Mouse (Mus musculus) forebrain, embryonic 11.5 days (tissue): ENCODE results near the gene Gabrr3. TPM values are rescaled to one million over a fixed set of nuclear protein-coding genes. Genes with fewer than 3 reads are reported as not detected.

Experiments
- ATAC-seq: fragments of 200-750 bp; cut with Nextera tagmentation; replicated peaks from 2 replicates; pipeline ENCODE4 v1.8.0; 2017; ENCODE audit warnings: moderate TSS enrichment; ENCODE audit not compliant: low FRiP score
- DNase-seq: peaks from one replicate; pipeline ENCODE4 v3.0.0-alpha.2; 2017; ENCODE audit warnings: low spot score
- H3K27ac ChIP-seq: fragments of 300-500 bp; sonication (generic); 2 replicates; pipeline ENCODE4 v1.5.1; 2014; ENCODE audit warnings: low read depth, low read length
- H3K27me3 ChIP-seq: fragments of 300-500 bp; sonication (generic); 2 replicates; pipeline ENCODE4 v1.6.1; 2014; ENCODE audit warnings: mild to moderate bottlenecking, low read length, mixed read lengths; ENCODE audit not compliant: control insufficient read depth, insufficient read depth
- H3K36me3 ChIP-seq: fragments of 300-500 bp; sonication (generic); 2 replicates; pipeline ENCODE4 v1.6.1; 2014; ENCODE audit warnings: mild to moderate bottlenecking, low read length, moderate library complexity, mixed read lengths; ENCODE audit not compliant: control insufficient read depth, insufficient read depth
- H3K4me1 ChIP-seq: fragments of 300-500 bp; sonication (generic); replicated peaks from 2 replicates; pipeline ENCODE4 v1.6.1; 2014; ENCODE audit warnings: low read length, mixed read lengths; ENCODE audit not compliant: control insufficient read depth, insufficient read depth
- H3K4me2 ChIP-seq: fragments of 300-500 bp; sonication (generic); 2 replicates; pipeline ENCODE4 v1.6.1; 2014; ENCODE audit warnings: low read depth, mild to moderate bottlenecking, low read length, moderate library complexity, mixed read lengths; ENCODE audit not compliant: severe bottlenecking
- H3K4me3 ChIP-seq: fragments of 300-500 bp; sonication (generic); 2 replicates; pipeline ENCODE4 v1.5.1; 2014; ENCODE audit warnings: low read depth, low read length
- H3K9ac ChIP-seq: fragments of 300-500 bp; sonication (generic); 2 replicates; pipeline ENCODE4 v1.6.1; 2014; ENCODE audit warnings: low read length
- H3K9me3 ChIP-seq: fragments of 300-500 bp; sonication (generic); 2 replicates; pipeline ENCODE4 v1.6.1; 2016; ENCODE audit warnings: low read length, mixed read lengths; ENCODE audit not compliant: control insufficient read depth
- WGBS: fragments of 180-500 bp; shearing (Covaris S2); extraction: QIAGEN DNeasy Blood & Tissue Kit; methylation state at CpG from one replicate; pipeline ENCODE4 v1.1.7; 2014; 5-methylcytosine and 5-hydroxymethylcytosine counted together
- polyA plus RNA-seq: library from polyadenylated mRNA; unstranded; fragments of >200 nt; fragmentation: Nextera tagmentation; extraction: Ambion mirVana; gene quantifications from 2 replicates; pipeline ENCODE4 v1.2.1, GENCODE M21; 2014

Gabrr3 gene
- 0.07 TPM in 1 of 2 replicates, not detected in the other for polyA plus RNA-seq

DNA sequence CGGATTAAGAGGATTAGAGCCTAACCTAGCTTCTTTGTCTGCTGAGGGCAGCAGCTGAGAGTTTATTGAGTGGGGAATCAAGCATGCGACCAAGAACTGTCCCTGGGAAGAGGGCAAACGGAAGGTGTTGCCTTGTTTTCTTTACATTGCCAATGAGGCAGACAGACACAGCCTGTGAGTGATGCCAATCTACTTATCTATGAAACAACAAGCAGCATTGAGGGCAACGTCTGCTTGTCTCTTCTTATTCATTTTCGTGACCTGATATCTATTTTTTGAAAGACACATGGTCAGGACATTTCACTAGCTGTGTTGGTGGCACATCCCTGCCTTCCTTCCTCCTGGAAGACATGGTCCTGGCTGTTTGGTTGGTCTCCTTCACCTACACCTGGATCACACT is at the start of gene Gabrr3:
TSS of gene Gabrr3 (plus strand) at position 301 of the 400 bp plus-strand sequence.
- no peaks in the 10 kb centered on the region for H3K4me1 ChIP-seq
- ATAC-seq (no peak), DNase-seq (no peak)
- no peak within 1 kb of the TSS for H3K4me2 ChIP-seq
- 57% methylated on average over 5 of the region's 5 CpGs for WGBS
- H3K9ac ChIP-seq = no peak within 1 kb of the TSS
- no peaks in the 10 kb centered on the region for H3K9me3 ChIP-seq
- no peaks in the 10 kb centered on the region for H3K36me3 ChIP-seq
- H3K27ac ChIP-seq = no peak within 1 kb of the TSS
- no peak within 1 kb of the TSS for H3K4me3 ChIP-seq
- H3K27me3 ChIP-seq = no peaks in the 10 kb centered on the region

DNA sequence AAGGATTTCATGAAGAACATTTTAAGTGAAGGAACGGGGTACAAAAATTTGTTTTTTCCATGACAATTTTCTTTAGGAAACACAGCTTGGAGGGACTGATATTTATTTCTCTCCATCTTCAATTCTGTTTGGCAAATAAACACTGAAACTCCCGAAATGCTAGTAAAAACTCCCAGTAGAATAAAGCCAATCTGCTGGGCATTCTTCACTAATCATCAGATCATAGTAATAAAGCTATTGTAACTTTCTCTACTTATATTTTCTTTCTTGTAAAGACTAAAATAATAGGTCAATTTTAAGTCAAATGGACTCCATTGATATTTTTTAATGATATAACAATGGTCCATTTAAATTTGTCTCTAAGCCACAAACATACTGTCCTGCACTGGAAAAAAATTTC is 43.2 kb upstream of the Gabrr3 start, which contains the start of gene Olfr209:
TSS of gene Olfr209 (minus strand) at position 101 of the 400 bp plus-strand sequence.
- ATAC-seq = no peak
- Histone ChIP-seq H3K9me3 (no peaks in the 10 kb centered on the region), H3K4me1 (no peaks in the 10 kb centered on the region), H3K9ac (no peak within 1 kb of the TSS), H3K27ac (no peak within 1 kb of the TSS), H3K36me3 (no peaks in the 10 kb centered on the region), H3K27me3 (no peaks in the 10 kb centered on the region), H3K4me2 (no peak within 1 kb of the TSS), H3K4me3 (no peak within 1 kb of the TSS)
- 85% methylated on average over 2 of the region's 2 CpGs for WGBS
- no peak for DNase-seq

DNA sequence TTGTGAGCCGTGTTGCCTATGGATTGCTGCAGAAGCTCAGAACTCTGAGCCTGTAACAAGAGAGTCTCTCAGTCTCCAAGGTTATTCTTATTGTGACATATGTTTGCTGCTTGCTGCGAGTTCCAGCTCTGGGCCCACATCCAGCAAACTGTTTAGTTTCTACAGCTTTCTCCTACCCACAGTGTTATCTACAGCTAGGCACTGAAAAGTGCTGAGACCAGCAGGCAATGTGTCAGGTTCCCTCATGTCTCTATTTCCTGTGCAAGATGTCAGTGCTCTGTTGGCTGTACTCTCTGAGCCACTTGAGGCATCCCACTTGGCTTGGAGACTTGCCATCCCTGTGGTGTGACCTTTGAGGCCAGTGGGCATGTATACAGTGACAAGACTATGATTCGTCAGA is 13.8 kb upstream of the Gabrr3 start:
- DNase-seq (no peak), ATAC-seq (no peak)
- Histone ChIP-seq H3K4me1 (no peaks in the 10 kb centered on the region), H3K9me3 (no peaks in the 10 kb centered on the region), H3K4me2 (no peak overlapping the region), H3K36me3 (no peaks in the 10 kb centered on the region), H3K27ac (no peak overlapping the region), H3K4me3 (no peak overlapping the region), H3K9ac (no peak overlapping the region), H3K27me3 (no peaks in the 10 kb centered on the region)
- WGBS = 76% methylated on average over 3 of the region's 3 CpGs

GRCm38 (mm10) chr16:59401102-59401501 is 6.0 kb upstream of the Gabrr3 start:
- no peaks in the 10 kb centered on the region for H3K27me3 ChIP-seq
- H3K4me3 ChIP-seq = no peak overlapping the region
- no peaks in the 10 kb centered on the region for H3K36me3 ChIP-seq
- H3K4me1 ChIP-seq = no peaks in the 10 kb centered on the region
- no peak overlapping the region for H3K27ac ChIP-seq
- no peak overlapping the region for H3K4me2 ChIP-seq
- DNase-seq = no peak
- no peaks in the 10 kb centered on the region for H3K9me3 ChIP-seq
- no peak overlapping the region for H3K9ac ChIP-seq
- 73% methylated on average over 7 of the region's 7 CpGs for WGBS
- no peak for ATAC-seq

DNA sequence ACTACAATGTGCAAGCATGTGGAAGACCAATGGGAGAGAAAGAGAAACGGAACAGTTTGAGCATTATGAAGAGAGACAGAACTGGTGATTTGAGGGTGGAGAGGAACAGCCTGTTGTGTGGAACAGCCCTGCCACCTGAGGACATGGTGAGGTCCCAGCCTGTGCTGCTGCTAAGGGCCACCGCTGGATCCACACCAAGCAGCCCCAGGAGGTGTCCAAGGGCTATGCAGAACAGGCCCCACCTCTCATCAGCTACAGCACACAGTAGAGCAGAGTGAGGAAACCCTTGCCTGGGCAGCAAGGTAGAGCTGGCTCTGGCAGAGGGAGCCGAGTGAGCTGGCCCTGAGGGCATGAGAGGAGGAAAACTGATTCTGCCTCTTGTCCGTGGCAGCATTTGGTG is 5.1 kb upstream of the Gabrr3 start:
- DNase-seq (no peak), ATAC-seq (no peak; the same call in 1 of the 2 replicates)
- Histone ChIP-seq H3K4me1 (no peaks in the 10 kb centered on the region), H3K36me3 (no peaks in the 10 kb centered on the region), H3K4me3 (no peak overlapping the region), H3K4me2 (no peak overlapping the region), H3K27me3 (no peaks in the 10 kb centered on the region), H3K9ac (no peak overlapping the region), H3K27ac (no peak overlapping the region), H3K9me3 (no peaks in the 10 kb centered on the region)
- 80% methylated on average over 4 of the region's 4 CpGs for whole genome bisulfite sequencing

GRCm38 (mm10) chr16:59403684-59404083 is 3.4 kb upstream of the Gabrr3 start:
- Histone ChIP-seq H3K4me1 (no peaks in the 10 kb centered on the region), H3K36me3 (no peaks in the 10 kb centered on the region), H3K9me3 (no peaks in the 10 kb centered on the region), H3K4me2 (no peak overlapping the region), H3K4me3 (no peak overlapping the region), H3K27me3 (no peaks in the 10 kb centered on the region), H3K27ac (no peak overlapping the region), H3K9ac (no peak overlapping the region)
- no peak for DNase-seq
- ATAC-seq = peak; percentile 66
- WGBS = 27% methylated on average over 4 of the region's 4 CpGs

DNA sequence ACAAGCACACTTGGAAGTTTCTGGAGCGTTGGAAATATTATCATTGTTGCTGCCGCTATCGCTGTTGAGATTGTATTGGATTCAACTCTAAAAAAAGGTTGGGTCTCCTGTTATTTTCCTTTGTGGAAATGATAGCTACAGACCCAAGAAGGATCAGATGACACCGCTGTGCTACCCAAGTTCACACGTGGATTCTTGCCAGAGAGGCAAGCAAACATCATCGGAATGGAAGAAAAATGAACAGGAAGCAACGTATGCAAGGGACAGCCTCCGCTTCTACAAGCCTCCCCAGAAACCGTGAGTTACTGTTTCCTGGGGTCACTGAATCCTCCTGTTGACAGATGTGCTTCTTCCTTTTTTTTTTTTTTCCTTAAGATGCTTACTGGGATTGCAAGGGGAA is 2.3 kb upstream of the Gabrr3 start:
- H3K9ac ChIP-seq = no peak overlapping the region
- ATAC-seq (no peak), DNase-seq (no peak)
- H3K4me2 ChIP-seq = no peak overlapping the region
- H3K27ac ChIP-seq = no peak overlapping the region
- H3K36me3 ChIP-seq = no peaks in the 10 kb centered on the region
- 85% methylated on average over 9 of the region's 9 CpGs for WGBS
- H3K9me3 ChIP-seq = no peaks in the 10 kb centered on the region
- H3K4me3 ChIP-seq = no peak overlapping the region
- no peaks in the 10 kb centered on the region for H3K27me3 ChIP-seq
- no peaks in the 10 kb centered on the region for H3K4me1 ChIP-seq

GRCm38 (mm10) chr16:59409341-59409748 is 2.2 kb downstream of the Gabrr3 start:
- 64% methylated on average over 15 of the region's 15 CpGs for whole genome bisulfite sequencing
- ATAC-seq (0 out of 2 replicates have a peak, but pooled peaks have one; percentile 42), DNase-seq (no peak)
- no peaks in the 10 kb centered on the region for H3K36me3 ChIP-seq
- no peaks in the 10 kb centered on the region for H3K9me3 ChIP-seq
- H3K4me3 ChIP-seq = no peak overlapping the region
- no peak overlapping the region for H3K9ac ChIP-seq
- no peak overlapping the region for H3K27ac ChIP-seq
- H3K27me3 ChIP-seq = no peaks in the 10 kb centered on the region
- no peaks in the 10 kb centered on the region for H3K4me1 ChIP-seq
- H3K4me2 ChIP-seq = no peak overlapping the region

GRCm38 (mm10) chr16:59409800-59410199 is 2.7 kb downstream of the Gabrr3 start:
- H3K9me3 ChIP-seq = no peaks in the 10 kb centered on the region
- H3K4me3 ChIP-seq = no peak overlapping the region
- H3K36me3 ChIP-seq = no peaks in the 10 kb centered on the region
- H3K9ac ChIP-seq = no peak overlapping the region
- DNase-seq = no peak
- WGBS = 70% methylated on average over 2 of the region's 2 CpGs
- no peaks in the 10 kb centered on the region for H3K4me1 ChIP-seq
- H3K27me3 ChIP-seq = no peaks in the 10 kb centered on the region
- no peak for ATAC-seq
- H3K27ac ChIP-seq = no peak overlapping the region
- H3K4me2 ChIP-seq = no peak overlapping the region
